Mouse (Mus musculus) lung, postnatal 10 days (tissue): Measurements from ENCODE around the gene Ctns.

Experiments used
- DNase-seq: peaks from one replicate; pipeline ENCODE4 v3.0.0; 2021

Gene Ctns

GRCm38 (mm10) chr11:73137116-73137515 lies 61.7 kb downstream of the Ctns start:
- no peak for DNase-seq

- no peak for DNase-seq
Measured at GRCm38 (mm10) chr11:73136587-73136986, 62.3 kb downstream of the Ctns start.

GRCm38 (mm10) chr11:73134222-73134621 lies 64.6 kb downstream of the Ctns start:
- no peak for DNase-seq
